Mouse (Mus musculus): ENCODE measurements around the gene C1qb. TPM values are rescaled to one million over a fixed set of nuclear protein-coding genes. Genes with fewer than 3 reads are reported as not detected.
A peak's percentile ranks its signal among the peaks of the same experiment; 100 is the strongest.

C1qb gene
- total RNA-seq, 2 experiments from 2014 or later, result 18.8 to 20.8 TPM

GRCm38 (mm10) chr4:136860022-136860421 is 26.0 kb downstream of the C1qb start:
- no peak for DNase-seq
- intact Hi-C loops (cut with DNase I; ENCODE audit: low total_unique reads), result no loop called here

- intact Hi-C loops (cut with DNase I; ENCODE audit: low total_unique reads), result no loop called here
- DNase-seq, result no peak
These were observed 30.9 kb downstream of the C1qb start for GRCm38 (mm10) chr4:136855081-136855480.

GRCm38 (mm10) chr4:136852989-136853388 is 33.0 kb downstream of the C1qb start:
- intact Hi-C loops (cut with DNase I; ENCODE audit: low total_unique reads), result no loop called here
- no peak for DNase-seq

GRCm38 (mm10) chr4:136852119-136852518 is 33.9 kb downstream of the C1qb start:
- DNase-seq, result no peak
- intact Hi-C loops (cut with DNase I; ENCODE audit: low total_unique reads), result no loop called here

GRCm38 (mm10) chr4:136848565-136848964 is 37.4 kb downstream of the C1qb start:
- intact Hi-C loops (cut with DNase I; ENCODE audit: low total_unique reads), result no loop called here
- DNase-seq, result no peak

GRCm38 (mm10) chr4:136847166-136847565 is 38.8 kb downstream of the C1qb start:
- DNase-seq, result no peak

GRCm38 (mm10) chr4:136842802-136843201 is 43.2 kb downstream of the C1qb start:
- intact Hi-C loops (cut with DNase I; ENCODE audit: low total_unique reads), result loop anchor here (5.0 kb wide), 1 partner anchor 146 kb away; no protein-coding TSS in a partner anchor
- DNase-seq, result no peak

More at GRCm38 (mm10) chr4:136847166-136847565, 38.8 kb downstream of the C1qb start:
- intact Hi-C loops (cut with DNase I; ENCODE audit: low total_unique reads), result no loop called here

- intact Hi-C loops (cut with DNase I; ENCODE audit: low total_unique reads), result loop anchor here (5.0 kb wide), 1 partner anchor 145 kb away; no protein-coding TSS in a partner anchor
- no peak for DNase-seq
These were observed 44.0 kb downstream of the C1qb start for GRCm38 (mm10) chr4:136842033-136842432.

- intact Hi-C loops (cut with DNase I; ENCODE audit: low total_unique reads), result loop anchor here (1.0 to 5.0 kb wide), 2 partner anchors 144 to 163 kb away; no protein-coding TSS in a partner anchor
- DNase-seq, result peak; percentile 65
These were observed 44.9 kb downstream of the C1qb start for GRCm38 (mm10) chr4:136841056-136841455.

- no peak for DNase-seq
- intact Hi-C loops (cut with DNase I; ENCODE audit: low total_unique reads), result no loop called here
These were observed 47.5 kb downstream of the C1qb start for GRCm38 (mm10) chr4:136838462-136838861.

GRCm38 (mm10) chr4:136838026-136838425 is 48.0 kb downstream of the C1qb start:
- no peak for DNase-seq
- intact Hi-C loops (cut with DNase I; ENCODE audit: low total_unique reads), result no loop called here

- intact Hi-C loops (cut with DNase I; ENCODE audit: low total_unique reads), result no loop called here
- DNase-seq, result peak; percentile 18
These were observed 49.5 kb downstream of the C1qb start for GRCm38 (mm10) chr4:136836387-136836931.

GRCm38 (mm10) chr4:136835621-136836386 is 50.2 kb downstream of the C1qb start, which contains the start of gene Ephb2:
Gene Ephb2 (minus strand): TSS chr4:136835988.
- peak; percentile 64 for DNase-seq
- intact Hi-C loops (cut with DNase I; ENCODE audit: low total_unique reads), result no loop called here

- intact Hi-C loops (cut with DNase I; ENCODE audit: low total_unique reads), result no loop called here
- DNase-seq, result no peak
These were observed 51.0 kb downstream of the C1qb start for GRCm38 (mm10) chr4:136834815-136835620.

- intact Hi-C loops (cut with DNase I; ENCODE audit: low total_unique reads), result no loop called here
These were observed 51.6 kb downstream of the C1qb start for GRCm38 (mm10) chr4:136834439-136834814.

GRCm38 (mm10) chr4:136833619-136834351 is 52.2 kb downstream of the C1qb start:
- intact Hi-C loops (cut with DNase I; ENCODE audit: low total_unique reads), result no loop called here
- DNase-seq, result no peak

More at GRCm38 (mm10) chr4:136834439-136834814, 51.6 kb downstream of the C1qb start:
- no peak for DNase-seq

GRCm38 (mm10) chr4:136832559-136833232 is 53.3 kb downstream of the C1qb start:
- intact Hi-C loops (cut with DNase I; ENCODE audit: low total_unique reads), result no loop called here

GRCm38 (mm10) chr4:136830272-136830823 is 55.6 kb downstream of the C1qb start:
- intact Hi-C loops (cut with DNase I; ENCODE audit: low total_unique reads), result no loop called here
- no peak for DNase-seq

More at GRCm38 (mm10) chr4:136832559-136833232, 53.3 kb downstream of the C1qb start:
- no peak for DNase-seq

All from gastrocnemius, postnatal 14 days (tissue).